Mouse (Mus musculus): ENCODE measurements around the gene Bag5.

DNA sequence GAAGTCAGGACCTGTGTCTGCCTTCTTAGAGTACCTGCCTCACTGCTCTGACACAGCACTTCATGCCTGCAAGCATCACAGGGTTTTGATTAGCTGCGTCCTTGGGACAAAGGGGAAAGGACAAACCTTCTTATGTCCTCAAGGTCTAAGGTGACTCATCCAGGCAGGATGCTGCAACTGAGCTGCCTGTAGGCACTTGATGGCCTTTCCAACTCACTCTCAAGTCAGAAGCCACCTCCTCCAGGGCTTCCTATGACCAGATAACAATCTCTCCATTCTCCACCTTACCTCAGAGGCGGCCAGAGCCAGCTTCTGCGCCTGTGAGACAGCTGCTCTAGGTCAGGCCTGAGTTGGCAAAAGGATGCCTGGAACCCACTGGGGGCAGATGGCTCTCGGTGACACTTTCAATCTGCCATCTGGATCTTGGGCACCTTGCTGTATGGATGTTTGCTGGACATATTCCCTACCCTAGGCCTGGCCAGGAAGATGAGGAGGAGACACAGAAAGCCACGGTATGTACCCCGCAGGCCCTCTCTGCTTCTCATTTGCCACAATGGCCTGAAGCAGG is 14.6 kb downstream of the Bag5 start:
- TF ChIP-seq CTCF (IDR thresholded peaks at IDR 0.05; ENCODE audit: low read depth) (no peak), EP300 (IDR thresholded peaks at IDR 0.05; ENCODE audit: low read depth) (no peak)

All from liver, postnatal 0 days (tissue).